Mouse (Mus musculus): Measurements from ENCODE around the gene Nol12.

- TF ChIP-seq CTCF (conservative IDR thresholded peaks at IDR 0.05; ENCODE audit: low read length), result peak; percentile 91
- TF ChIP-seq POU5F1 (IDR thresholded peaks at IDR 0.05; ENCODE audit: borderline replicate concordance, low read length), result no peak
These were observed 19.1 kb upstream of the Nol12 start for GRCm38 (mm10) chr15:78915660-78916017.
